Mouse (Mus musculus) cerebellum, postnatal 4 days (tissue): Measurements from ENCODE around the gene Mmab.

Experiments
- DNase-seq, 2 experiments: peaks; one replicate each; pipeline ENCODE4 v3.0.0; 2022; ENCODE audit warnings: low spot score in 2 of 2, mixed read lengths in 1 of 2

Gene Mmab

DNA sequence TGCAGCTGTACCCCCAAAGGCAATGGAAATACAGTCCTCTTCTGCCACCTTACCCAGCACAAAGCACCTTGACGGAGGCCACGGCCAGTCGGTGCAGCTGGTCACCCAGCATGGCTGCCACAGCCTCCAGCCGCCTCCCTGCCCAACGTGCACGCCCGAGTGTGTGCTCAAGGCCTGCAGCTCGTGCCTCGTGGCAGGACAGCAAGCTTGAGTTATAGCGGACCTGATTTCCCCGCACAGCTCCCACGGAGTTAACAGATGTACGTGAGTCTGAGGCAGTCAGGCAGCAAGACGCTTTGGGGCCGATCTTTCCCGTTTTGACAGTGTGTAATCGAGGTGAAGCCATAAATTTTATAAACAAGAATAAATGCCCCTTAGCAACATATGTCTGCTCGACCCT lies 15.2 kb downstream of the Mmab start:
- peak in 1 of 2 experiments; percentile 29 for DNase-seq

- DNase-seq = no peak
These were observed 17.1 kb downstream of the Mmab start for GRCm38 (mm10) chr5:114426732-114427131.

- DNase-seq = no peak
These were observed 19.9 kb downstream of the Mmab start for GRCm38 (mm10) chr5:114423961-114424360.

GRCm38 (mm10) chr5:114422591-114422990 lies 21.3 kb downstream of the Mmab start:
- DNase-seq = no peak

DNA sequence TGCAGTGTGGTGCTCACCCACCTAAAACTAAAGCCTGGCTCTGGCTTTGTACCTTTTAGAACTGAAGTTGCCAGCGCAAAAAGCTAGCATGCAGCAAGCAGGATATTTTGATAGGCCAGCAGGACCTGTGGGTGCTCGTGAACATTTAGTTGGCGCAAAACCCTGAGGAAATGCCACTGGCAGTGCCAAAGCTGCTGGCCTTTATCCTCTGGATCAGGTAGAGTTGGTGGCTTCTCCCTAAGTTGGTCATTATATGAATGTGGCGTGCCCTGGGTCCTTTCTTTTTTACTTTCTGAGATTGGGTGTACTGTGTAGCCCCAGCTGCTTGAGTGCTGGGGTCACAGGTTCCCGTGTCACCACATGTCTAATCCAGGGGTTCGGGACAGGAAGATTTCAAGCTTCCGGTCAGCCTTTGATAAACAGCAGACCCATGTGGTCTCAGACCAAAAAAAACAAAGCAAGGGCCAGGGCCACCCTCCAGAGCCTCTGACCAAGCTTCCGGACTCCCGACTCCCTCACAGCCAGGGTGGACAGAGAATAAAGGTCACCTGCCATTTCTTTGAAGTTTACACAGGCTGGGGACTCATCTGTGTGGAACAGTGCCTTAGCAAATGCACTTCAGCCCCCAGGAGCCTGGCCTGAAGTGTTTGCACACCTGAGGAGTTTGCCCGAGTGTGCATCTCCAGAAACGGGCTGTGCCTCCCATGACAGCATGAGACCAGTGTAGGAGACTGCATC lies 22.1 kb downstream of the Mmab start:
- DNase-seq = no peak

DNA sequence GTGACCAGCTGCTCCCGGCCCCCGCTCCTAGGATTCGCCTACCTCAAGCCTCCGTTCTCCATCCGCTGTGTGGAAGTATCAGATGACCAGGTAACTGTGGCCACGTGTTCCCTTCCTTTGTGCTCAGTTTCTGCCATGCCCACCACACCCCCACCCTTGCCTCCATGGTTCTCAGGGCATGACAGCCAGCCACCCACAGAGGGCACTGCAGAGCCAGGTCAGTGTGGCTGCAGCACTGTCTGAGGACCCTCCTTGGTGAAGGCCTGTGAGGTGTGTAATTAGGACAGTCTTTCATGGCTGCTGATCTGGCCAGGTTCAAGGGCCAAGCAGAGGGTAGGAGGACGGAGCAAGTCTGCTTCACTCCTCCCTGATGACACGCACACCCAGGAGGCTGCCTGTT lies 25.3 kb downstream of the Mmab start:
- peak; percentile 50 to 53 for DNase-seq

GRCm38 (mm10) chr5:114416855-114417254 lies 27.0 kb downstream of the Mmab start:
- DNase-seq = no peak

GRCm38 (mm10) chr5:114415606-114416005 lies 28.3 kb downstream of the Mmab start:
- no peak for DNase-seq

DNA sequence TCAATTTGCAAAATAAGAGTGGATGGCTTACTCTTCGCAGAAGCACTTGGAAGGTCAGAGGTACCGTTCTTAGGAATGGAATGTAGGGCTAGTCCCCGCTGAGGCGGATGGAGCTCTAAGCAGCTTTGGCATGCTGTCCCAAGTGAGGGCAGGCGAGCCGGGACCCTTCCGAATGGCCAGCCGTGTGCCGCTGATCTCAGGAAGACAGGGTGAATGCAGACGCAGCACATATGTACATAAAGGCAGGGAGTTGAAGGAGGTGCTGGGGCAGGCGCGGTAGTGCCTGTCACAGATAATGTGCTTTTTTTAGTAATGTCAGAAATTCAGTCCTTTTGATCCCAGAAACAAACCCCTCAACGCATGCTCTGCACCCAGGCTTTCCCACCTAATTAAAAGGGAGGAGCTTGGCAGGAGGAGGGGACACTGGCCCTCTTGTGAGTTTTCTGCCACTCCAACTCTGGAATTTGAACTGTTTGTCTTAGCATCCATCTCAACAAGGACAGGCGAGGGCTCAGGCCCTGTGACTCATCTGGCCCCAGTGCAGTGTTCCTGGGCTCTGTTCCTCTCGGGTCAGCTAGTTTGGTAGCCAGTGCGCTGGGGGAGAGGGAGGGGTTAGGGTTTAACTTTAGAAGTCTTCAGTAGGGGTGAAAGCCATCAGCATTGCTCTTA lies 30.7 kb downstream of the Mmab start:
- DNase-seq = no peak

- DNase-seq = no peak
These were observed 31.4 kb downstream of the Mmab start for GRCm38 (mm10) chr5:114412361-114412998.

- no peak for DNase-seq
These were observed 33.4 kb downstream of the Mmab start for GRCm38 (mm10) chr5:114410429-114410828.

DNA sequence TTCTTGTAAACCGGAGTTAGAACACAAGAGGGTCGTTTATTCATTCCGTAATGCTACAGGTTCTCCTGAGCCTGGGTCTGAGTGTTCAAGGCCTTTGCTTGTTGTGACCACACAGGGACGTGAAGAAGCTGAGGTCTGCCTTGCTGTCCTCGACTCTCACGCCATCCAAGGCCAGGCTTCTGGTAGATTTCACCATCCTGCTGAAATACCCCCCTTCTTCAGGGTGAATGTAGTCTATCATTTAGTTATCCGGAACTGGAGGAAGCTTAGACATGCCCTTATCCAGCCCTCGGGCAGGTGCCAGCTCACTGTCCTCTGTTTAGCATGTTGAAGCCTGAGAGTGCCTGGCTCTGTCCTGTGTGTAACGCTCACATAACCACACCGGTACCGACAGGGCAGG lies 35.0 kb downstream of the Mmab start:
- no peak for DNase-seq

DNA sequence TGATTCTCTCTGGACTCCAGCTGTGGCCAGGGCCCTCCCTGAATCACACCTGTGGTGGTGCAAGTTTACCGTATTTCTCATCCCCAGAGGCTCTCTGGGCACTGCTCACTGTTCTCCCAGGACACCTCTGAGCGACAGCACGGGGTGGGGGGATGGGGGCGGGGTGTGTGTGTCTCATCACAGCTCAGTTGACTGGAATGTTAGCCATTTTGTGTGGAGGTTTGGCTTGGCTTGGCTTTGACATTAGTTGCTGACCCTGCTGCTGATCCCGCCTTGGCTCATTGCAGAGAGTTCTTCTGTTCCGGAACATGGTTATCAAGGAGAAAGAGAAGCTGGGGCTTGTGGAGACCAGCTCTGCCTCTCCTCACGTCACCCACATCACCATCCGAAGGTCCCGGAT lies 36.0 kb downstream of the Mmab start:
- DNase-seq = no peak

- DNase-seq = no peak
These were observed 36.6 kb downstream of the Mmab start for GRCm38 (mm10) chr5:114407269-114407668.

GRCm38 (mm10) chr5:114406592-114406991 lies 37.3 kb downstream of the Mmab start:
- no peak for DNase-seq

- DNase-seq = no peak
These were observed 50.7 kb downstream of the Mmab start for GRCm38 (mm10) chr5:114393169-114393568.

- DNase-seq = no peak
These were observed 59.4 kb downstream of the Mmab start for GRCm38 (mm10) chr5:114384448-114384847.

- peak in 1 of 2 experiments; percentile 37 for DNase-seq
These were observed 60.5 kb downstream of the Mmab start for GRCm38 (mm10) chr5:114383184-114383904.
